Mouse (Mus musculus) bone marrow macrophage, adult 2 months (primary cell): Measurements from ENCODE around the gene Cd209f.
"Not testable (repeated sequence)": the region's sequence is repeated elsewhere in the genome, so short reads cannot be mapped to it uniquely, and the experiment has no call there.

Experiments
- CTCF ChIP-seq: IDR thresholded peaks from 2 replicates; pipeline ENCODE4 v1.5.1; 2012; ENCODE audit warnings: low read depth, mild to moderate bottlenecking, low read length, moderate library complexity
- POLR2A ChIP-seq: IDR thresholded peaks from 2 replicates; pipeline ENCODE4 v1.6.1; 2012; ENCODE audit warnings: mild to moderate bottlenecking, low read depth, low read length, borderline replicate concordance

- TF ChIP-seq CTCF, POLR2A: not testable (repeated sequence)
Observed at GRCm38 (mm10) chr8:4088514-4088913, 17.1 kb downstream of the Cd209f start.
